Mouse (Mus musculus): ENCODE results near the gene Scgb1b27.
"Not testable (repeated sequence)": the region's sequence is repeated elsewhere in the genome, so short reads cannot be mapped to it uniquely, and the experiment has no call there.

DNA sequence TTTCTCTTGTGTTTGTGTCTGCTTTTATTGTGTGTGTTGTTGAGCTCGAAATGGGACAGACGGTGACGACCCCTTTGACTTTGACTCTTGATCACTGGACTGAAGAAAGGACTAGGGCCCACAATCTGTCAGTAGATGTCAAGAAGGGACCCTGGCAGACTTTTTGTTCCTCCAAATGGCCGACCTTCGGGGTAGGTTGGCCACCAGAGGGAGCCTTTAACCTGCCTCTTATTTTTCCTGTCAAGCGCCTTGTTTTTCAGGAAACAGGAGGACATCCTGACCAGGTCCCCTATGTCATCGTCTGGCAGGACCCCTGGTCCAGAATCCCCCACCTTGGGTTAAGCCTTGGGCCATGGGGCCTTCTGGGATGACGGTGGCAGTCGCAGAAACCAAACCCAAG, 5.9 kb downstream of the Scgb1b27 start:
- not testable (repeated sequence) for TF ChIP-seq CTCF (IDR thresholded peaks at IDR 0.05; ENCODE audit: insufficient read depth, low read length); POLR2A (IDR thresholded peaks at IDR 0.05; ENCODE audit: borderline replicate concordance, extremely low read depth, low read depth, low read length)

Measured in lung, adult 2 months (tissue).